Mouse (Mus musculus) small intestine, adult 2 months (tissue): ENCODE data around the gene Irf2.

ENCODE experiments used
- CTCF ChIP-seq: fragments of 200-500 bp; IDR thresholded peaks from 2 replicates; pipeline ENCODE4 v1.5.1; 2012; ENCODE audit warnings: low read depth, mild to moderate bottlenecking, control low read depth, inconsistent platforms, low read length, moderate library complexity, mixed read lengths; ENCODE audit not compliant: insufficient replicate concordance, insufficient read length; ENCODE audit errors: extremely low read depth
- POLR2A ChIP-seq: fragments of 200-500 bp; IDR thresholded peaks from 2 replicates; pipeline ENCODE4 v1.6.1; 2012; ENCODE audit warnings: low read depth, mild to moderate bottlenecking, control low read depth, inconsistent platforms, low read length, moderate library complexity

GRCm38 (mm10) chr8:46882743-46883142, 143.2 kb downstream of the Irf2 start:
- no peak for TF ChIP-seq CTCF
- TF ChIP-seq POLR2A = no peak
